Mouse (Mus musculus) left cerebral cortex, postnatal 36 days (tissue): ENCODE measurements at regions not wholly inside any gene's neighbourhood (a gene's known extent, or its start where the extent isn't known, plus 50 kb on each side); places are given as distances from the start of the nearest gene placed in this dataset.

ENCODE experiments used
- DNase-seq, 2 experiments: peaks; one replicate each; pipeline ENCODE4 v3.0.0; 2021 to 2022; ENCODE audit warnings: low spot score in 2 of 2, mixed read lengths in 1 of 2
- intact Hi-C: fragments of 180-260 bp; cut with DNase I; formaldehyde crosslinking; loops from one replicate; pipeline ENCODE4 v1.15.1; 2025

- no peak for DNase-seq
- intact Hi-C loops, result no loop called here
These were observed 531.7 kb upstream of the Mctp2 start for GRCm38 (mm10) chr7:72837992-72838655.

- no peak for DNase-seq
- intact Hi-C loops, result no loop called here
These were observed 524.0 kb upstream of the Rgma start for GRCm38 (mm10) chr7:72851346-72851745.

GRCm38 (mm10) chr7:72854501-72855002, 520.8 kb upstream of the Rgma start:
- intact Hi-C loops, result no loop called here
- no peak for DNase-seq

GRCm38 (mm10) chr7:72866966-72867754, 508.1 kb upstream of the Rgma start:
- intact Hi-C loops, result no loop called here

GRCm38 (mm10) chr7:72869068-72869467, 506.2 kb upstream of the Rgma start:
- no peak for DNase-seq
- intact Hi-C loops, result no loop called here

More at GRCm38 (mm10) chr7:72866966-72867754, 508.1 kb upstream of the Rgma start:
- no peak for DNase-seq

GRCm38 (mm10) chr7:72900816-72901215, 474.5 kb upstream of the Rgma start:
- DNase-seq, result no peak
- intact Hi-C loops, result no loop called here

GRCm38 (mm10) chr7:72905891-72906290, 469.4 kb upstream of the Rgma start:
- intact Hi-C loops, result loop anchor here (2.0 kb wide), 1 partner anchor 471 kb away; no protein-coding TSS in a partner anchor
- DNase-seq, result no peak

GRCm38 (mm10) chr7:72906536-72906935, 468.8 kb upstream of the Rgma start:
- no peak for DNase-seq
- intact Hi-C loops, result loop anchor here (2.0 kb wide), 1 partner anchor 470 kb away; no protein-coding TSS in a partner anchor

- intact Hi-C loops, result no loop called here
- DNase-seq, result no peak
These were observed 448.4 kb upstream of the Rgma start for GRCm38 (mm10) chr7:72926772-72927380.

- no peak for DNase-seq
These were observed 436.5 kb upstream of the Rgma start for GRCm38 (mm10) chr7:72938842-72939241.

GRCm38 (mm10) chr7:72947531-72947930, 427.8 kb upstream of the Rgma start:
- intact Hi-C loops, result no loop called here
- DNase-seq, result no peak

More at GRCm38 (mm10) chr7:72938842-72939241, 436.5 kb upstream of the Rgma start:
- intact Hi-C loops, result no loop called here

- intact Hi-C loops, result no loop called here
These were observed 427.3 kb upstream of the Rgma start for GRCm38 (mm10) chr7:72948026-72948425.

GRCm38 (mm10) chr7:72948666-72949065, 426.6 kb upstream of the Rgma start:
- intact Hi-C loops, result no loop called here
- DNase-seq, result no peak

More at GRCm38 (mm10) chr7:72948026-72948425, 427.3 kb upstream of the Rgma start:
- DNase-seq, result no peak

- DNase-seq, result no peak
- intact Hi-C loops, result no loop called here
These were observed 425.4 kb upstream of the Rgma start for GRCm38 (mm10) chr7:72949886-72950285.

- DNase-seq, result no peak
- intact Hi-C loops, result no loop called here
These were observed 417.6 kb upstream of the Rgma start for GRCm38 (mm10) chr7:72957674-72958073.

GRCm38 (mm10) chr7:72961321-72961720, 414.0 kb upstream of the Rgma start:
- DNase-seq, result no peak
- intact Hi-C loops, result no loop called here

- intact Hi-C loops, result no loop called here
- DNase-seq, result no peak
These were observed 412.5 kb upstream of the Rgma start for GRCm38 (mm10) chr7:72962815-72963214.

- no peak for DNase-seq
- intact Hi-C loops, result no loop called here
These were observed 411.4 kb upstream of the Rgma start for GRCm38 (mm10) chr7:72963908-72964307.

GRCm38 (mm10) chr7:72968193-72968592, 407.1 kb upstream of the Rgma start:
- intact Hi-C loops, result no loop called here

GRCm38 (mm10) chr7:72971506-72972267, 403.6 kb upstream of the Rgma start:
- intact Hi-C loops, result no loop called here
- DNase-seq, result no peak

More at GRCm38 (mm10) chr7:72968193-72968592, 407.1 kb upstream of the Rgma start:
- no peak for DNase-seq
